Mouse (Mus musculus) ES-Bruce4 (cell line): ENCODE results near the gene Celsr1. TPM values are rescaled to one million over a fixed set of nuclear protein-coding genes. Genes with fewer than 3 reads are reported as not detected.

Experiments
- H3K27ac ChIP-seq: 2 replicates; pipeline ENCODE4 v1.5.1; 2012; ENCODE audit warnings: low read length, inconsistent platforms; ENCODE audit not compliant: insufficient read depth
- H3K27me3 ChIP-seq: 2 replicates; pipeline ENCODE4 v1.6.1; 2012; ENCODE audit warnings: mild to moderate bottlenecking, low read length, inconsistent platforms; ENCODE audit not compliant: control insufficient read depth, poor library complexity, insufficient read depth, severe bottlenecking
- H3K36me3 ChIP-seq: 2 replicates; pipeline ENCODE4 v1.6.1; 2012; ENCODE audit warnings: inconsistent platforms, mild to moderate bottlenecking, low read length, moderate library complexity; ENCODE audit not compliant: control insufficient read depth, poor library complexity, insufficient read depth, severe bottlenecking
- H3K4me1 ChIP-seq: one replicate; pipeline ENCODE4 v1.8.1; 2011; ENCODE audit warnings: low read length; ENCODE audit not compliant: control insufficient read depth, insufficient read depth
- H3K4me3 ChIP-seq: 2 replicates; pipeline ENCODE4 v1.5.1; 2011; ENCODE audit warnings: low read depth, mild to moderate bottlenecking, low read length
- H3K9ac ChIP-seq: 2 replicates; pipeline ENCODE4 v1.6.1; 2012; ENCODE audit warnings: low read depth, mild to moderate bottlenecking, inconsistent platforms; ENCODE audit not compliant: poor library complexity, severe bottlenecking
- H3K9me3 ChIP-seq: replicated peaks from 2 replicates; pipeline ENCODE4 v1.6.1; 2012; ENCODE audit warnings: mild to moderate bottlenecking, low read length, inconsistent platforms; ENCODE audit not compliant: control insufficient read depth, poor library complexity, insufficient read depth, severe bottlenecking
- CTCF ChIP-seq: IDR thresholded peaks from one replicate; pipeline ENCODE4 v1.8.1; 2011; ENCODE audit warnings: low read depth, low read length
- EP300 ChIP-seq: IDR thresholded peaks from 2 replicates; pipeline ENCODE4 v1.6.1; 2011; ENCODE audit warnings: low read depth, low read length; ENCODE audit not compliant: insufficient read depth
- POLR2A ChIP-seq: IDR thresholded peaks from one replicate; pipeline ENCODE4 v1.8.1; 2011; ENCODE audit warnings: low read length; ENCODE audit not compliant: insufficient read depth
- polyA plus RNA-seq: library from polyadenylated mRNA; stranded (reverse); fragments of >200 nt; gene quantifications from 2 replicates; pipeline ENCODE4 v1.2.4, GENCODE M21; 2011; ENCODE audit warnings: low read depth; ENCODE audit not compliant: missing spikeins, insufficient read depth, insufficient read length

Gene Celsr1
- polyA plus RNA-seq, 1 experiment: 10.2 TPM

- no peaks in the 10 kb centered on the region for H3K27me3 ChIP-seq
- H3K27ac ChIP-seq: no peak overlapping the region
- no peak overlapping the region for H3K9ac ChIP-seq
- no peak overlapping the region for H3K4me3 ChIP-seq
- H3K4me1 ChIP-seq: no peaks in the 10 kb centered on the region
- TF ChIP-seq POLR2A (no peak), CTCF (no peak), EP300 (no peak)
- no peaks in the 10 kb centered on the region for H3K9me3 ChIP-seq
- no peaks in the 10 kb centered on the region for H3K36me3 ChIP-seq
Observed at GRCm38 (mm10) chr15:85983131-85983530, 50.4 kb downstream of the Celsr1 start.

DNA sequence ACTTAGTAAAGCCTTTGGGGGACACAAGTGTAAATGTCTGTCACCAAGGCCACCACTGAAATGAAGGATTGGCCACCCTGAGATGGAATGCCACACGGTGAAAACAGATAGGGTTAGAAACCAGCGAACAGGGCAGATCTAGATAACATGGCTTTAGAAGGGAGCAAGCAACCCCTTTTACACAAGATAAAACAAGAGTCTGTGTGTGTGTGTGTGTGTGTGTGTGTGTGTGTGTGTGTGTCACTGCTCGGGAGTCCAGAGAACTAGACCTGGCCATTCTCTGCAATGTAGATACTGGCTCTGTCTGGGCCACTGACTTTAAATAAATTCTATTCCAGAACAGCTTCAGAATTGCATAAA, 51.2 kb downstream of the Celsr1 start:
- no peak for TF ChIP-seq POLR2A
- TF ChIP-seq CTCF: no peak
- no peak for TF ChIP-seq EP300
- Histone ChIP-seq H3K9me3 (no peaks in the 10 kb centered on the region), H3K9ac (no peak overlapping the region), H3K27ac (no peak overlapping the region), H3K4me1 (no peaks in the 10 kb centered on the region), H3K36me3 (no peaks in the 10 kb centered on the region), H3K4me3 (no peak overlapping the region), H3K27me3 (no peaks in the 10 kb centered on the region)

GRCm38 (mm10) chr15:85981768-85982415, 51.7 kb downstream of the Celsr1 start:
- TF ChIP-seq POLR2A (no peak), EP300 (no peak), CTCF (no peak)
- H3K4me3 ChIP-seq: no peak overlapping the region
- no peak overlapping the region for H3K27ac ChIP-seq
- H3K27me3 ChIP-seq: no peaks in the 10 kb centered on the region
- H3K36me3 ChIP-seq: no peaks in the 10 kb centered on the region
- no peaks in the 10 kb centered on the region for H3K4me1 ChIP-seq
- no peak overlapping the region for H3K9ac ChIP-seq
- no peaks in the 10 kb centered on the region for H3K9me3 ChIP-seq

- Histone ChIP-seq H3K27ac (no peak overlapping the region), H3K9me3 (no peaks in the 10 kb centered on the region), H3K4me3 (no peak overlapping the region), H3K36me3 (no peaks in the 10 kb centered on the region), H3K27me3 (no peaks in the 10 kb centered on the region), H3K4me1 (no peaks in the 10 kb centered on the region), H3K9ac (no peak overlapping the region)
- TF ChIP-seq CTCF: no peak
- no peak for TF ChIP-seq EP300
- no peak for TF ChIP-seq POLR2A
Observed at GRCm38 (mm10) chr15:85977086-85977485, 56.5 kb downstream of the Celsr1 start.

- H3K27me3 ChIP-seq: no peaks in the 10 kb centered on the region
- H3K27ac ChIP-seq: no peak overlapping the region
- TF ChIP-seq CTCF: no peak
- no peak for TF ChIP-seq EP300
- no peak for TF ChIP-seq POLR2A
- no peaks in the 10 kb centered on the region for H3K9me3 ChIP-seq
- H3K36me3 ChIP-seq: no peaks in the 10 kb centered on the region
- H3K4me1 ChIP-seq: no peaks in the 10 kb centered on the region
- H3K9ac ChIP-seq: no peak overlapping the region
- no peak overlapping the region for H3K4me3 ChIP-seq
Observed at GRCm38 (mm10) chr15:85975746-85976145, 57.8 kb downstream of the Celsr1 start.

GRCm38 (mm10) chr15:85971596-85971995, 62.0 kb downstream of the Celsr1 start:
- Histone ChIP-seq H3K27ac (no peak overlapping the region), H3K27me3 (no peaks in the 10 kb centered on the region), H3K4me1 (no peaks in the 10 kb centered on the region)

More at GRCm38 (mm10) chr15:85971596-85971995, 62.0 kb downstream of the Celsr1 start:
- TF ChIP-seq CTCF (no peak), EP300 (no peak), POLR2A (no peak)
- no peaks in the 10 kb centered on the region for H3K9me3 ChIP-seq
- no peaks in the 10 kb centered on the region for H3K36me3 ChIP-seq
- H3K9ac ChIP-seq: no peak overlapping the region
- H3K4me3 ChIP-seq: no peak overlapping the region
